Mouse (Mus musculus): ENCODE measurements around the gene Clpsl2.

Gene Clpsl2

GRCm38 (mm10) chr17:28549111-28549510 lies at the start of gene Clpsl2:
Clpsl2 (plus strand) TSS chr17:28549411.
- no peak for DNase-seq (ENCODE audit: low spot score)

- DNase-seq (ENCODE audit: low spot score), result no peak
Observed at GRCm38 (mm10) chr17:28500465-28500864, 48.7 kb upstream of the Clpsl2 start.

GRCm38 (mm10) chr17:28502196-28502821 lies 46.9 kb upstream of the Clpsl2 start:
- DNase-seq (ENCODE audit: low spot score), result no peak

- no peak for DNase-seq (ENCODE audit: low spot score)
Observed at GRCm38 (mm10) chr17:28504182-28504581, 45.0 kb upstream of the Clpsl2 start.

GRCm38 (mm10) chr17:28505591-28505990 lies 43.6 kb upstream of the Clpsl2 start:
- DNase-seq (ENCODE audit: low spot score), result no peak

GRCm38 (mm10) chr17:28506895-28507294 lies 42.3 kb upstream of the Clpsl2 start:
- no peak for DNase-seq (ENCODE audit: low spot score)

- DNase-seq (ENCODE audit: low spot score), result no peak
Observed at GRCm38 (mm10) chr17:28507496-28507895, 41.7 kb upstream of the Clpsl2 start.

- DNase-seq (ENCODE audit: low spot score), result no peak
Observed at GRCm38 (mm10) chr17:28510445-28511342, 38.5 kb upstream of the Clpsl2 start.

GRCm38 (mm10) chr17:28511616-28512541 lies 37.3 kb upstream of the Clpsl2 start:
- DNase-seq (ENCODE audit: low spot score), result no peak

- DNase-seq (ENCODE audit: low spot score), result no peak
Observed at GRCm38 (mm10) chr17:28512696-28513095, 36.5 kb upstream of the Clpsl2 start.

- DNase-seq (ENCODE audit: low spot score), result no peak
Observed at GRCm38 (mm10) chr17:28513337-28513736, 35.9 kb upstream of the Clpsl2 start.

GRCm38 (mm10) chr17:28513844-28514243 lies 35.4 kb upstream of the Clpsl2 start:
- DNase-seq (ENCODE audit: low spot score), result no peak

GRCm38 (mm10) chr17:28514555-28514954 lies 34.7 kb upstream of the Clpsl2 start:
- no peak for DNase-seq (ENCODE audit: low spot score)

- DNase-seq (ENCODE audit: low spot score), result no peak
Observed at GRCm38 (mm10) chr17:28515431-28516341, 33.5 kb upstream of the Clpsl2 start.

GRCm38 (mm10) chr17:28516881-28517280 lies 32.3 kb upstream of the Clpsl2 start:
- no peak for DNase-seq (ENCODE audit: low spot score)

- DNase-seq (ENCODE audit: low spot score), result no peak
Observed at GRCm38 (mm10) chr17:28517441-28517955, 31.7 kb upstream of the Clpsl2 start, which contains the start of gene Fkbp5. Fkbp5 (minus strand) TSS chr17:28517527.

- peak; percentile 8 for DNase-seq (ENCODE audit: low spot score)
Observed at GRCm38 (mm10) chr17:28517956-28518614, 31.1 kb upstream of the Clpsl2 start.

- no peak for DNase-seq (ENCODE audit: low spot score)
Observed at GRCm38 (mm10) chr17:28518615-28519071, 30.6 kb upstream of the Clpsl2 start.

GRCm38 (mm10) chr17:28519827-28520226 lies 29.4 kb upstream of the Clpsl2 start:
- DNase-seq (ENCODE audit: low spot score), result no peak

- DNase-seq (ENCODE audit: low spot score), result no peak
Observed at GRCm38 (mm10) chr17:28520561-28520960, 28.6 kb upstream of the Clpsl2 start.
